Mouse (Mus musculus) bone marrow, adult 2 months (tissue): ENCODE data around the gene Cd274.

Source experiments
- CTCF ChIP-seq: fragments of 200-500 bp; IDR thresholded peaks from 2 replicates; pipeline ENCODE4 v1.5.1; 2011; ENCODE audit warnings: low read length, control low read depth; ENCODE audit not compliant: control insufficient read depth, insufficient read depth
- POLR2A ChIP-seq: fragments of 200-500 bp; IDR thresholded peaks from 2 replicates; pipeline ENCODE4 v1.6.1; 2011; ENCODE audit warnings: low read depth, mild to moderate bottlenecking, control low read depth, low read length, borderline replicate concordance; ENCODE audit not compliant: control insufficient read depth

DNA sequence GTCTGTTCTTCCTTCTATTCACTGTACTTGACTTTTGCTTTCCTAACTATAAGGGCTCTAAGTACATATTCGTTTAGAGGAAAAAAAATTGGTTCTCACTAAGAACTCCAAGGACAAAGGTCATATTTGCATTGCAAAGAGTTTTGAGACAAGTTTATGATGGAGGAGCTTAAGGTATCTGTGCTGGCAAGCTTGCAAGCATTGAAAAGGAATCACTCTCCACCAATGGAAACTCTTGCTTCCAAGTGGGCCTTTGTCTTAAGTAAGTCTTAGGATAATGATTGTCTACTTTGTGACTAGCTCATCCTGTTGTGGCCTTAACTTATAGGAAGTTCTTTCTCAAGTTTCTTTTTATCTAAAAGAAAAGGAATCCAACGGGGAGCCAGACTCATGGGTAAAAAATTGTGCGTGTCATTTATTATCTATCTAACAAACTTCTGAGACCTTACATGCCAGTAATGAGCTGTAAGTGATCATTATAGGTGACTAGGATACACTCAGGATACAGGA lies 49.2 kb downstream of the Cd274 start:
- no peak for TF ChIP-seq CTCF
- no peak for TF ChIP-seq POLR2A
